ENCODE assay signal across 8 mouse cellular contexts in genomic region chr2:91182016-91182404, GRCm38 (mm10). TPM values are rescaled to one million over a fixed set of nuclear protein-coding genes. Genes with fewer than 3 reads are reported as not detected.
DNase-seq lines count a peak whose midpoint lies in the region; ATAC-seq and TF ChIP-seq lines count a peak whose summit lies in the region.

No protein-coding gene starts in this region.

- 11% methylated on average over 8 of the region's 8 CpGs for WGBS in kidney, embryonic 15.5 days
- WGBS in cerebellum, adult 2 months: 3% methylated on average over 8 of the region's 8 CpGs
- 12% methylated on average over 8 of the region's 8 CpGs for WGBS in hindbrain, embryonic 11.5 days
- 9% methylated on average over 8 of the region's 8 CpGs for WGBS in midbrain, embryonic 12.5 days

- no peaks in the 10 kb centered on the region for H3K27me3 ChIP-seq in kidney, embryonic 15.5 days
- H3K27me3 ChIP-seq in cerebellum, adult 2 months (ENCODE audit: control insufficient read depth, insufficient read depth, low read length): no peaks in the 10 kb centered on the region
- H3K27me3 ChIP-seq in hindbrain, embryonic 11.5 days (ENCODE audit: control insufficient read depth, insufficient read depth, low read length): no peaks in the 10 kb centered on the region
- H3K27me3 ChIP-seq in midbrain, embryonic 12.5 days: no peaks in the 10 kb centered on the region

- peak overlapping the region; percentile 94 for H3K4me3 ChIP-seq in kidney, embryonic 15.5 days (replicated peaks)
- H3K4me3 ChIP-seq in cerebellum, adult 2 months (replicated peaks; ENCODE audit: insufficient read depth, low read depth, low read length): peak overlapping the region; percentile 97
- peak overlapping the region; percentile 94 for H3K4me3 ChIP-seq in hindbrain, embryonic 11.5 days (ENCODE audit: low read depth, low read length)
- H3K4me3 ChIP-seq in midbrain, embryonic 12.5 days: peak overlapping the region; percentile 79

- peaks cover 8% of the 10 kb centered on the region for H3K36me3 ChIP-seq in kidney, embryonic 15.5 days
- H3K36me3 ChIP-seq in hindbrain, embryonic 11.5 days (ENCODE audit: control insufficient read depth, insufficient read depth, low read length): no peaks in the 10 kb centered on the region
- peaks cover 11% of the 10 kb centered on the region; the same call in 1 of the 2 replicates for H3K36me3 ChIP-seq in midbrain, embryonic 12.5 days

- no peak for ATAC-seq in kidney, embryonic 15.5 days (replicated peaks; ENCODE audit: low FRiP score)
- no peak for ATAC-seq in hindbrain, embryonic 11.5 days (ENCODE audit: low FRiP score)
- no peak for ATAC-seq in midbrain, embryonic 12.5 days (ENCODE audit: low FRiP score, low read depth)

- peak; percentile 66; the same call in 1 of the 2 replicates for TF ChIP-seq POLR2A in cerebellum, adult 2 months (IDR thresholded peaks at IDR 0.05; ENCODE audit: borderline replicate concordance, insufficient read depth, low read length)

- peak overlapping the region; percentile 92 for H3K4me2 ChIP-seq in kidney, embryonic 15.5 days
- peak overlapping the region; percentile 82 for H3K4me2 ChIP-seq in hindbrain, embryonic 11.5 days (replicated peaks; ENCODE audit: low read depth, low read length)
- peak overlapping the region; percentile 90 for H3K4me2 ChIP-seq in midbrain, embryonic 12.5 days (replicated peaks)

- DNase-seq in kidney, postnatal 4 days: no peak
- DNase-seq in CD8-positive naive resting alpha-beta T cell, adult 2 months (ENCODE audit: low read depth in 2 of 2, low spot score in 2 of 2): peak; percentile 44 to 54
- DNase-seq in cerebellum, adult 2 months: peak; percentile 79 to 81
- DNase-seq in hindbrain, embryonic 11.5 days (ENCODE audit: low spot score): peak; percentile 39
- DNase-seq in yolk sac, embryonic 10.5 days (ENCODE audit: low spot score): no peak
- no peak for DNase-seq in kidney, adult 9 months

- H3K27ac ChIP-seq in kidney, embryonic 15.5 days: no peak overlapping the region
- H3K27ac ChIP-seq in cerebellum, adult 2 months (ENCODE audit: insufficient read depth, low read length): peak overlapping the region; percentile 72
- peak overlapping the region; percentile 80 for H3K27ac ChIP-seq in hindbrain, embryonic 11.5 days (ENCODE audit: low read depth, low read length)
- peak overlapping the region; percentile 91 for H3K27ac ChIP-seq in midbrain, embryonic 12.5 days (replicated peaks)

- peaks cover 17% of the 10 kb centered on the region for H3K4me1 ChIP-seq in kidney, embryonic 15.5 days
- H3K4me1 ChIP-seq in cerebellum, adult 2 months (ENCODE audit: control insufficient read depth, insufficient read depth, low read length): peaks cover 3% of the 10 kb centered on the region; the same call in 1 of the 2 replicates
- no peaks in the 10 kb centered on the region for H3K4me1 ChIP-seq in hindbrain, embryonic 11.5 days (replicated peaks; ENCODE audit: control insufficient read depth, insufficient read depth, low read length)
- H3K4me1 ChIP-seq in midbrain, embryonic 12.5 days: peaks cover 33% of the 10 kb centered on the region

- H3K9ac ChIP-seq in kidney, embryonic 15.5 days: peak overlapping the region; percentile 31; the same call in 1 of the 2 replicates
- H3K9ac ChIP-seq in hindbrain, embryonic 11.5 days (ENCODE audit: low read depth, low read length): peak overlapping the region; percentile 64
- H3K9ac ChIP-seq in midbrain, embryonic 12.5 days (replicated peaks): peak overlapping the region; percentile 72

- no peak for TF ChIP-seq CTCF in cerebellum, adult 2 months (IDR thresholded peaks at IDR 0.05; ENCODE audit: borderline replicate concordance, insufficient read depth, low read depth, low read length)

- H3K9me3 ChIP-seq in kidney, embryonic 15.5 days (replicated peaks): no peaks in the 10 kb centered on the region
- H3K9me3 ChIP-seq in hindbrain, embryonic 11.5 days (ENCODE audit: control insufficient read depth, low read length): no peaks in the 10 kb centered on the region
- H3K9me3 ChIP-seq in midbrain, embryonic 12.5 days: no peaks in the 10 kb centered on the region

RNA-seq across cellular contexts. Expression of gene Madd, which starts 1.6 kb away (rescaled TPM):
- polyA plus RNA-seq in kidney, embryonic 15.5 days (2015; fragmentation: Nextera tagmentation; extraction: Ambion mirVana): 6.8 and 10.1 TPM in 2 replicates
- polyA plus RNA-seq in cerebellum, adult 2 months (2012; rRNA removed): 175 and 186 TPM in 2 replicates
- 18.6 and 23.7 TPM in 2 replicates for polyA plus RNA-seq in hindbrain, embryonic 11.5 days (2014; fragmentation: Nextera tagmentation; extraction: Ambion mirVana)
- 42.5 and 45.9 TPM in 2 replicates for polyA plus RNA-seq in midbrain, embryonic 12.5 days (2016; fragmentation: Nextera tagmentation; extraction: Ambion mirVana)

RNA-seq across cellular contexts. Expression of gene Nr1h3, which starts 20.6 kb away (rescaled TPM):
- 2.2 and 3.3 TPM in 2 replicates for polyA plus RNA-seq in kidney, embryonic 15.5 days (2015; fragmentation: Nextera tagmentation; extraction: Ambion mirVana)
- polyA plus RNA-seq in cerebellum, adult 2 months (2012; rRNA removed): 18.1 and 21.2 TPM in 2 replicates
- 0.89 and 1.2 TPM in 2 replicates for polyA plus RNA-seq in hindbrain, embryonic 11.5 days (2014; fragmentation: Nextera tagmentation; extraction: Ambion mirVana)
- 1.0 and 1.9 TPM in 2 replicates for polyA plus RNA-seq in midbrain, embryonic 12.5 days (2016; fragmentation: Nextera tagmentation; extraction: Ambion mirVana)

RNA-seq across cellular contexts. Expression of gene Acp2, which starts 20.7 kb away (rescaled TPM):
- polyA plus RNA-seq in kidney, embryonic 15.5 days (2015; fragmentation: Nextera tagmentation; extraction: Ambion mirVana): 27.1 and 27.3 TPM in 2 replicates
- polyA plus RNA-seq in cerebellum, adult 2 months (2012; rRNA removed): 35.9 and 37.3 TPM in 2 replicates
- polyA plus RNA-seq in hindbrain, embryonic 11.5 days (2014; fragmentation: Nextera tagmentation; extraction: Ambion mirVana): 35.6 and 38.6 TPM in 2 replicates
- polyA plus RNA-seq in midbrain, embryonic 12.5 days (2016; fragmentation: Nextera tagmentation; extraction: Ambion mirVana): 37.7 and 38.4 TPM in 2 replicates

RNA-seq across cellular contexts. Expression of gene Ddb2, which starts 54.8 kb away (rescaled TPM):
- polyA plus RNA-seq in kidney, embryonic 15.5 days (2015; fragmentation: Nextera tagmentation; extraction: Ambion mirVana): 16.2 and 17.0 TPM in 2 replicates
- polyA plus RNA-seq in cerebellum, adult 2 months (2012; rRNA removed): 34.5 and 41.5 TPM in 2 replicates
- polyA plus RNA-seq in hindbrain, embryonic 11.5 days (2014; fragmentation: Nextera tagmentation; extraction: Ambion mirVana): 6.2 and 8.6 TPM in 2 replicates
- 9.0 and 10.4 TPM in 2 replicates for polyA plus RNA-seq in midbrain, embryonic 12.5 days (2016; fragmentation: Nextera tagmentation; extraction: Ambion mirVana)

Comparison
In these comparisons a context has a peak if more than half of its experiments do, and no peak if none do; other contexts are left out.
1. DNase-seq: peak in CD8-positive naive resting alpha-beta T cell, adult 2 months (2 of 2), cerebellum, adult 2 months (2 of 2) and hindbrain, embryonic 11.5 days (single experiment); none in kidney, postnatal 4 days (0 of 2), yolk sac, embryonic 10.5 days (single experiment) and kidney, adult 9 months (single experiment).
2. Peak in every context shown above with its lines, with median percentiles within 50 percentile points of each other: H3K4me2 ChIP-seq, H3K4me3 ChIP-seq and H3K9ac ChIP-seq.